Mouse (Mus musculus) fat pad, adult 2 months (tissue): ENCODE measurements around the gene Fstl4.

Experiments
- DNase-seq: peaks from one replicate; pipeline ENCODE4 v3.0.0-alpha.2; 2011; ENCODE audit warnings: low read depth, low spot score; ENCODE audit errors: extremely low read depth

Fstl4 gene

DNA sequence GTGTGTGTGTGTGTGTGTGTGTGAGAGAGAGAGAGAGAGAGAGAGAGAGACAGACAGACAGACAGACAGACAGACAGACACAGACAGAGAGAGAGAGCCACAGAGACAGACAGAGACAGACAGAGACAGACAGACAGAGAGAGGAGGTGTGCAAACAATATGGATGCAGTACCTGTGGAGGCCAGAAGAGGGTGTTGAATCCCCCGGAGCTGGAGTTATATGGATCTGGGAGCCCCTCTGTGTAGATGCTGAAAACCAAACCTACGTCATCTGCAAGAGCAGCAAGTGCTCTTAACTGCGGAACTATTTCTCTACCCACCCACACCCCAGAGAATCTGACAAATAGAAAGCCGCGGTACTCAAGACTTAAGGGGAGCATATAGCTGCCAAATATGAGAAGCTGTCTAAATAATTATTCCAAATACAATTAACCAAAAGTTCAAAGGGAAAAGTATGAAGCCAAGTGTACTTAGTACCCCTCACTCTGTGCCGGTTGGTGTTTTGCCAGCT is 247.6 kb downstream of the Fstl4 start:
- DNase-seq = no peak

DNA sequence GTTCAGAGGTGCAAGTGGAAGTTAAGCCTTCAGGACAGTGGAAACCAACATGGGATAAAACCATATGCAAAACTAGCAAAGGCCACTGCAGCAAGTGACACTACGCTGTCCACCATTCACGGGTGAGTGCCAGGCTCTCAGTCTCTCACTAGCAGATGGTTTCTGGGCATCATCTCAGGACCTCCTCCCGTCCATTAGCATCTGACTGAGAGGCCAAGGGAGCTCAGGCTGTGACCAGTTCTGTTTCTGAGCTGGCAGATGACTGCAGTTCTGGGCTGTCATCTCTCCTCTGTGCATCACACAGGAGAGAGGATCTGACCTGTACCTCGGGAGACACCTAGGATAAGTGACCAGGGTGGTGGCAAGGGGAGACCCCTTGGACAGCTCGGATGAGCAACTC is 249.5 kb downstream of the Fstl4 start:
- no peak for DNase-seq

DNA sequence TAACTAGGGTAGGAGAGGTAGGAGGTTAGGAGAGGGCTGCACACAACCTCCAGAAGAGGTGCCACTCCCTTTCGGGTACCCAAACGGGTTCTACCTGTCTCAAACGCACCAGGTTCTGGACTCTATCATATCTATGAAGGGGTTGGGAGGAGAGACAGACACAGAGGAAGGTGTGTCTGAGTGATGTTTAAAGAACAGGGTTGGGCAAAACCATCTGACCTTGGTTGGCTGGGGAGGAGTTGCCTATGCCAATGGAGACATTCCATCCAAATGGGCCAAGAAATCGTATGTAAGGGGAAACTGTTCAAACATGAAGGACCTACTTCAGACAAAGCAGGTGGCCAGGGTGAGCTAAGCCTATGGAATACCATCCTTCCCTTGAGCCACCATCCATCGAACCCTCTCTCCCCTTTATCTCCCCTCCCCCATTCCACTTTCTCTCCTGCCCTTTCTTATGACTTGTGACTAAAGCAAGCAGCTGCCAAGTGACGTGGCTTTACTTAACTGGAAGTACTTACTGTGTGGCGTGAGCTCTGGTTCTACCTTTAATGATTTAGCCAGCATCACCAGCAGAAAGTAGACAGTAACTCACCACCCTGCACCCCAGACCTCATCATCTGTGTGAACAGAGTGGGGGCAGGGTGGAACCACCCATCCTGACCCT is 252.1 kb downstream of the Fstl4 start:
- DNase-seq = no peak

DNA sequence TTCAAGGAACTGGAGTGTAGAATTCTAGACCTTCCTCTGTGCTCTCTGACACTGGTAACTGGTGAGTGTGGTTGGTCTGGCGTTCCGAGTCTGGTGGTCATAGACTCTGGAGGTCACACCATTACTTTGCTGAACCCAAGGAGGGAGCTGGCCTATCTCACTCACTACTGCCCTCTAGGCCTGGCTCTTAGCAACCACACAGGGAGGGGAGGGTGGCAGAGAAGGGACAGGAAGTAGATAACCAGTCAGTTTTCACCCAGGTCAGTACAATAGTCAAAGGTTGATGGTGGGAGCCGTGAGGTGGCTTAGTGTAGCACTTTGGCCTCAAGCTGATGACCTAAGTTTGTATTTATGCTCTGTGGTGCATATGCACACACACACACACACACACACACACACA is 255.1 kb downstream of the Fstl4 start:
- DNase-seq = no peak

DNA sequence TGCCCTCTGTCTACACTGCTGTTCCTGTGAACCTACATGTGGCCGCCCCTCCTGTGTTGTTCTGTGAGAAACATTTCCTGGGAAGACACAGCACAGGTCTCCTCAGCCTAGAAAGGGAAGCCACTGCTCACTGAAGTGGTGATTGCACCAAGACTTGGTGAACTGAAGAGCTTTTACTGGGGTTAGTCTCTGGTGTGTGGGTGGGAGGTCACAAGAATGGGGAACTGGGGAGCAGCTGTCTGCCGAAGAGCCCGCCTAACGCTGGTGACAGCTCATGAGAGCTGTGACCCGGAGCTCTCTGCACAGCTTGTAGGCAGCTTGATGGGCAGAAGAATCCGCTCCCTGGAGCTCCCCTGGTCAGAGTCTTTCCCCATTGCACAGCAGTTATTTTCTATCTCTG is 260.0 kb downstream of the Fstl4 start:
- no peak for DNase-seq

DNA sequence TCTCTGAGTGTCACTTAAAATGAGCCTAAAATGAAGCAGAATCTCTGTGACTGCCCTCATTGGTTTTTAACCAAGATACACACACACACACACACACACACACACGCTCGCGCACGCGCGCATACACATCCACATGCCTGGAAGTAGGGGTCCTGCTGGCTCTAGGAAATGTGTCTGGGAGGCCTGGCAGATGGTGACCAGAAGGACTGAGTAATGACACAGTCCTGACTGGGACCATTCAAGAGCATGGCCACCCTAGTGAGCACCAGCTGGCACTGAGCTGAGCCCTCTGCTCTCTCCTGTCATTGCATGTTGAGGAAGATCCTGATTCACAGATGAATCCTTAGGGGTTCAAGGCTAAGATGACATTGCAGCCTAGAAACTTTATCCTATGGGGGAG is 261.3 kb downstream of the Fstl4 start:
- DNase-seq = no peak

DNA sequence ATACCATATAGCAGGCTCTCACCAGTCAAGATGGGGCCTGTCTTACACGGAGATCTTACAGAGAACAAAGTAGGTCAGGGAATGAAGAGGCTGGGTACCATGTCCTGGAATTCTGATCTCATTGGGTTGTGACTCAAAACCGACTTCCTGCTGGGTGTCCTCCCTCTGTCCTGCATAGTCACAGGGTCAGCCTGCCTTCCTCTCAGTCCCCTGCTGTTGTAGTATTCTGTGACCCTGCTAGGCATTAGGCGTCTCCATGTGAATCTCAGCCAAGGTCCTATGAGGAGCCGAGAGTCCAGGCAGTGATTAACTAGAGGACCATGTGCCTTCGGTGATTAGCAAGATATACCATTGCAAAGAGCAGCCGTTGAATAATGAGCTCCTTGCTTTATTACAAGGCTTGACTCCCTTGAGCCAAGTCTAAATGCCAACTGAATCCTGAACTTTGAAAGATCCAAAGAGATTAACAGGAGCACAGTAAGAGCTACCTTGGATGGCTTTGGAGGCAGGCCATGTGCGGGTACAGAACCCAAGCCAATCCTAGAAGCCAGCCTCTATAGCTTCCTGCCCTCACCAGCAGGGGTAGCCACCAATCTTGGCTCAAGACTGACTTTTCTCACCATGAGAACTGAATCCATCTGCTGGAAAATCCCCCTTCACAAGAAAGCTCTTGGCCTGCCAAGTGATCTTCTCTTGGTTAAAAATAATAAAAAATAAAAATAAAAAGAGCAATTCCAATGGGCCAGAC is 264.2 kb downstream of the Fstl4 start:
- no peak for DNase-seq

DNA sequence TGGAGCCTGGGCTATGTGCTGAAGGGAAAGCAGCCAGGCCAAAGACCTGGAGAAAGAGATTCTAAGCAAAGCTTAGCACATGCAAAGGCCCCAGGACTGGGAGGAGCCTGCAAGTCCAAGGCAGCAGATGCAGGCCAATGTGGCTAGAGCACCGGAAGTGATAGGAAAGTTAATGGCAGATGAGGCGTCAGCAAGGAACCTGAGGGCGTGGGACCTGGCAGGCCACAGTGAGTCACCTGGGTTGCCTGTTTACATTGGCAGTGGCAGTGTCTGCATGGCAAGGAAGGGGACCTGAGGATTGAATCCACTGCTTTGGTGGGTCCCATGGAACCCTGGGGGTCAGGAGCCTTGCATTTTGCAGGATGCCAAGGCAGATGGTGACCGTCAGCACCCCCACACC is 267.3 kb downstream of the Fstl4 start:
- DNase-seq = no peak

DNA sequence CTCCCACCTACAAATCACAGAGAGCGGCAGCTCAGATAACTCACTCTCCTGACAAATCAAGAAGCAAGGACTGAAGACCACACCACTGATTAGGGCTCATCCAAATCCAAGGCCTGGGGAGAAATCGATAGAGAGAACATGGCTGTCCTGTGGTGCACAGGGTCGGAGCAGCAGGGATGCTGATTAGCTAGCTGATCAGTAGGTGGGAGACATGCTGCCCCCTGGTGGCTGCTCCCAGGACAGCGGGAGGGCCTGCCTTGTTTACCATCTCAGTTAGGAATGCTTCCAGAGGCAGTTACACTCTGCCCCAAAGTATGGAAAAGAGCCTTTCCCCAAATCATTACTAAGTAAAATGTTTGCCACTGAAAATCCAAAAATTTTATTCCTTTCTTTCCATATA is 267.9 kb downstream of the Fstl4 start:
- DNase-seq = no peak

DNA sequence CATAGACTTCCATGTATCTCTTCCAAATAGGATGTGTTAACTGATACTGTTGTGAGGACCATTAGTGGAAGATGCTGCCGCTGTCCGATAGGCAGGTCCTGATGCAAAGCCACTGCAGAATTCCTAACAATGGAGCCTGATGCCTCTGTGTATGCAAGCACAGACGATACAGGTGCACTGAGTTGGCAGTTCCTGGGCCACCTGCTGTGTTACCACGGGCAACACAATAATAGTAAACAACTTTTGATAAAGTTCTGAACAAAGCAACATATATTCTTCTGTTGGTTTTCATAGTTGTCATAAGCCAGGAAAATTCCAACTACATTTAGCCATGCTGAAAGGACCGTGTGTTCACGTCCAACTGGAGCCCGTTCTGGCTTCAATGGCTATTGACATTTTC is 271.0 kb downstream of the Fstl4 start:
- DNase-seq = no peak

DNA sequence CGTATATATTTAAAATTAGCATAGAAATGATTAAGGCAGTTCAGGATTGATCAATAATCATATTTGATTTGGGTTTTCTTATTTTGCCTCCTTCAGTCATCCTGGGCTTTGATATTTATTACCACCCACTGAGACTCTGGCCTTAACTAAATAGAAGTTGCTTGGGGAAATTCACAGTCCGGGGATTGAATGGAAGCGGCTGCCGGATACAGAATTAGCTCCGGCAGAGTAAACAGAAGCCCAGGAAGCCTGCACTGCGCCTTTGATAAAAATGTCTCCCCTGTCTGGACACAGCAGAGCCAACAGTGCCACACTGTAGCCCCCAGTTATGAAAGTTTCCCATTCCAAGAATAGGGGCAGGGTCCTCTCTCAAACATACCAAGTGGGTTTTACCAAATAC is 282.4 kb downstream of the Fstl4 start:
- no peak for DNase-seq

DNA sequence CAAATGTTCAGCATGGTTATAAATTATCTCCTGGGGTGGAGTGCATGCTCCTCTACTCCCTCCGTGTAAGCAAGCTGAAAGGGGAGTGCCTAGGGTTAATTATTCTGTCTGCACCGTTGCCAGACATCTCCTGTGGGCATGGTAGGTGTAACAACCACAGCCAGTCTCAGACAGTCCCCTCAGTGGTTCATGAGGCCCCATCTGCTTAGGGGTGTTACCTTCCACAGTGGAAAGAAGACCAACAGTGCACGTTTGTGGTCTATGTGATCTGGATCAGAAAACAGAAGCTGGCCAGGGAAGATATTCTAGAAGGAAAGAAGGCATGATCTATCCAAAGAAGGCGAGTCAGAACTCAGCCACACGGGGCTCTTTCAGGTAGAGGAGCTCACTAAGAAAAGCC is 289.7 kb downstream of the Fstl4 start:
- DNase-seq = no peak

DNA sequence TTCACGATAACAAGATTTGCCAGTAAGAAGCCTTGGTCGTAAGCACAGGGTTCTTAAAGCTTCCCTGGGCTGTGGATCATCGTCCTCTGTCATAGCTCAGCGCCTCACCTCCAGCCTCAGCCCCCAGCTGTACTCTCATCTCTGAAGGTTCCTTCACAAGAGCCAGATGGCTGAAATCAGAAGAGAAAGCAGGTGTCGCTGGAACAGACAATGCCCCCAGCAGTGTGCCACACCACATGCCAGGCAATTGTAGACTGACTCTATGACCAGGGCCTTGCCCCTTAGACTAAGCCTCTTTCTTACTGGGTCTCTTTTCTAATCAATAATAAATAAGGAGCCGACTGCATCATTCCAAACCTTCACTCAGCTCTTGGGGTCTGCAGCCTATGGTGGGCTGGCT is 291.5 kb downstream of the Fstl4 start:
- no peak for DNase-seq

DNA sequence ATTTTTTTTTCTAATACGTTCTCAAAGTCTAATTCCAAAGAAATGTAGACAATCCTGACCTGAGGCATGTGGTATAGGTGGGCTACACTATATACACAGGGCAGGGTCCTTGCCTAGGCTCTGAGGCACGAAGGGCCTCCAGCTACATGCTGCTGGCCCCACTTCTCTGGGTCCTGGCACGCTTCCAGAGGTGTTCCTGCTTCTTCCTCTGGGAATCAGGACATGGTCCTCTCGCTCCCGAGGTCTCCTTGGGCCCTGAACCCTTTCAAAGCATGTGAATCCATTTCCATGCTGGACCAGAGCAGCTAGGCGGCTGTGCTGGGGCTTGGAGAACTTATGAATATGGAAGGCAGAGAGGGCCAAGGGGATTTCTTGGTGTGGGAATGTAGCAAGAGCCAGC is 292.3 kb downstream of the Fstl4 start:
- no peak for DNase-seq

DNA sequence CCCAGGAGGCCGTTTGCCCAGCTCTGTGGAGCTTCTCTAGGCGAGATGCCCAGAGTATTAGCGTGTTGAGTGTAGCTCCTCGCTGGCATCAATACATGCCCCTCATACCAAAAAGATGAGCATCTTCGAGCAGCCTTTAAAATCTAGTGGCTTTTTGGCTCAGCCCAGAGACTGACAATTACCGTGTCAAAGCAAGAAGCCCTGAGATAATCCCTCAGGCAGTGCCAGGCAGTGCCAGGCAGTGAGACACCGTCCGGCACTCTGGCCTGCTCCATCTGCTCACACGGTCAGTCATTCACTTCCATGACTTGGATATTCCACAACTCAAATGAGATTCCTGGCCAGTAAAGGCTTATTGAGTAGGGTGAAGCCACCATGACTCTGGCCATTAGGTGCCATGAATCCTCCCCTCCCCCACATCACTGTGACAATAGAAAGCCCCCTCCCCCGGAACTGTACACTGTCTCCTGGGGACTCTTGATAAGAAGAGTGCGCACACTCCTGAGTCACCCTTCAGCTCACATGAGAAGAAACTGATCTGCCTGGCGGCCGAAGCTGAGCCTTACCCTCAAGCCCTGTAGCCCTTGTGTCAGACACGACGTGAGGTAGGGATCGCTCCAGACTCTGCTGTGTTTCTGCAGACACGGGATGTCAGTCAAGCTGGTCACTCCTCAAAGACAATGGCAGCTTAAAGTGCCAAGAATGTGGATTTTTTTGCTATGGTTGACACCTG is 293.6 kb downstream of the Fstl4 start:
- DNase-seq = no peak

DNA sequence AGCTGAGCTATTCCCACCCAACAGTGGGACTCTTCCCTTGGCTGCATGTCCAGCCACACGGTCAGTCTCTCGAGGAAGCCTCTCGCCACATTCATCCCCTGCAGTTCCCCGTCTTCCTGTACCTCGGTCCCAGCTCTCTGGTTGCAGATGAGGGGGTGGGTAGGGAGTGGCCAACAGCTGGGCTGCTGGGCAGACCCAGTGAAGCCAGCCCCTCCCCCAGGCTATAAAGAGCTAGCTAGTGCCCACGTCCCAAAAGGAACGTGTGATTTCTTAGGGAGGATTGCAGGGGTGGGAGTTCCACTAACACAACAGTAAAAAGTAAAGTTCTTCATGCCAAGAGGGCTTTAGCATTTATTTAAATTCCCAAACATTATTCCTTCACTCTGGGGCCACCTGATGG is 294.1 kb downstream of the Fstl4 start:
- no peak for DNase-seq

DNA sequence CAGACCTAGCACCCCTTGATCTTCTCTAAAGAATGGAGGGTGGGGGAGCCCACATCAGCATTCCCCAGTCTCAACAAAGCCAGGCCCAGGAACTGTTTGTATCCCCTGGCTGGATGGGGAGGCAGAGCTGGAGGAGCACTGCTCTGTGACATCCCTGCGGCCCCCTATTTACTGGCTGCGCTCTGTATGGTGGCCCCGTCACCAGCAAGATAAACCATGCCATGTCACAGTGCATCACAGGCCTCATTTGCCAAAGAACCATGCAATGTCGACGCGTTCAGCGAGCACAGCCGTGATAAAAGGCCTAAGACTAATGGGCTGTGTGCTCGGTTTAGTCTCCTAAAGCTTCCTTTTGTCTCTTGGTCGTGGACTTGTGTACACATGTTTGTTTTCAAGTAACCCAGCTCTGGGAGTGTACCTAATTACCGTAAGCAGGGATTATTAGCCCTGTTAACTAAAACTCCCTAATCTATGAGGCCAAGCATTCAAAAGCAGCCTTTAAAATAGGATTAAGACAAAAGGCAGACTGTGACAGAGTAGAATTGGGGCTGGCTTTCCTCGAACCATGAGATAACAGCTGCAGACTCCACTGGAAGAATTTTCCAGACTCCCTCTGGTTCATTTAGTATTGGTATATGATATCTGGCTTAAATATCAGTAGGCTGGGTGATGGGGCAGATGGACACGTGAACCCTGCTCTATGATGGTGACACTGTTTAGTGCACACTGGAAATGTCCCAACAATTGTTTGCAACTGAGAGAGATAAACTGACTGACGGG is 303.5 kb downstream of the Fstl4 start:
- no peak for DNase-seq

DNA sequence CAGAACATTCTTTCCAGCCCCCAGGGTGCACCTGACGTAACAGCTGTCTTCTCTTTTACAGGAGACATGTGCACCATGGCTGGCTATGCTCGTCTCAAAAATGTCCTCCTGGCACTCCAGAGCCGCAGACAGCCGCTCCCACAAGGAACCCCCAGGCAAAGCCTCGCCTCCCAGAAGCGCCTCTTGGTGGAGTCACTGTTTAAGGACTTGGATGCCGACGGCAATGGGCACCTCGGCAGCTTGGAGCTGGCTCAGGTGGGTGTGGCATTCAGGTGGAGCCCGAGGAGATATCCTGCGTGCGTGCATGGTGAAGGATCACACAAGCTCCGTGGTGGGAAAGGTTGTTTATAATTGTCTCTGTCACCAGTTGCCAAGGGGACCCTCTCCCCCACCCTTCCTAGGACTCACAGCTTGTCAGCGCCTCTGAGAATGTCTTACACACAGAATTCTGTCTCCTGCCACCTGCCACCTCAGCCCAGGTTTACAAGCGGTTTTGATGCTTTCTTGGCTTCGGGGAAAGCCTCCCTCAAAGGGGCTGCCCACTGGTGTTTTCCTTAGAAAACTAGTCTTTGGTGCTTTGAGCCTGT is 304.1 kb downstream of the Fstl4 start:
- no peak for DNase-seq

DNA sequence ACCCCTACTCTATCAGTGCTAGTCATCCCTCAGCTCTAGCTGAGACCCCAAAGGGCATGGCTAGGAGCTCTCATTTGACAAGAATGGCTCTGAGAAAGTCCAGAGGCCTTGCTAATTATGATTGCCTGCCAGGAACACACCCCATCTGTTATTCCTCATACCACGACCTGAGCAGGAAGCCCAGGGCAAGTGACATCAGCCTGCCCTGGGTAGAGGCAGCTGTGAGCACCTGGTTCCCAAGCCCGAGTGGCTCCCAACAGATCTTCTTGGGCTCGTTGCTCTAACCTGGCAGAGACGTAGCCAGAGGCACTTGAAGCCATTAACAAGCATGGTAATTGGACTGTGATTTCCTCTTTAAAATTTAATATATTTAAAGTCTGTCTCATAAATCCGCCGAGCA is 305.3 kb downstream of the Fstl4 start:
- no peak for DNase-seq

DNA sequence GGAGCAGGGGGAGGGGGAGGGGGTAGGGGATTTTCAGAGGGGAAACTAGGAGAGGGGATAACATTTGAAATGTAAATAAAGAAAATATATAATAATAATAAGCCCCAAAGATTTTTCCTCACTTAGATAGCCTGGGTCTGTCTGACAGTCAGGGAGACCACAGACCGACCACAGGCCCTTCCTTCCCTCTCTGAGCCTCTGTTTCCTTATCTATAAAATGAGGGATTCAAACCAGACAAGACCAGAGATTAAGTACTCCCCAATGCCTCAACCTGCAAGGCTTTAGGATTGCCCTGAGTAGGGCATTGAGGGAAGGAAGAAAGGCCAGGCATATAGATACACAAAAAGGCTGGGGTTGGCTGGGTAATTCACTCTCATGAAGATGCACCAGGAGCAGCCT is 307.2 kb downstream of the Fstl4 start:
- DNase-seq = no peak

DNA sequence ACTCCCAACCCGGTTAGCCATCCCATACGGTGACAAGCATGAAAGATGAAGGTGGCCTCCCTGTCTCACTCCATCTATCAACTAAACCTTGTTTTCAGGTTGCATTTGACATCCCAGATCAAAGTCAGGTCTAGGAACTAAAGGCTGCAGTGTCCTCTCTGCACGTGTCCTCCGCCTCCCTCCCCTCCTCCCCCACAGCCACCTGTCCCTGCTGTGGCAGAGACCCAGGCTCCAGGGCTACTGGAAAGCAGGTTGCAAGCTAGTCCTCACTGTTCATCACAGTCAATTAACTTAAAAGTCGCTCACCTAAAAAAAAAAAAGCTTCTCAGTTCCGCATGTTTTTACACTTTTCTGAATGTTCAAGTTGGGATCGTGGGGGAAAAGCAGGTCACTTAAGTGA is 313.2 kb downstream of the Fstl4 start:
- DNase-seq = no peak
